Mouse (Mus musculus) retina, embryonic 14.5 days (tissue): ENCODE data around the gene Clpx.

ENCODE experiments used
- DNase-seq: peaks from one replicate; pipeline ENCODE4 v3.0.0-alpha.2; 2015; ENCODE audit warnings: low spot score

Clpx gene

GRCm38 (mm10) chr9:65346476-65347111, 52.5 kb downstream of the Clpx start:
- DNase-seq: peak; percentile 56

DNA sequence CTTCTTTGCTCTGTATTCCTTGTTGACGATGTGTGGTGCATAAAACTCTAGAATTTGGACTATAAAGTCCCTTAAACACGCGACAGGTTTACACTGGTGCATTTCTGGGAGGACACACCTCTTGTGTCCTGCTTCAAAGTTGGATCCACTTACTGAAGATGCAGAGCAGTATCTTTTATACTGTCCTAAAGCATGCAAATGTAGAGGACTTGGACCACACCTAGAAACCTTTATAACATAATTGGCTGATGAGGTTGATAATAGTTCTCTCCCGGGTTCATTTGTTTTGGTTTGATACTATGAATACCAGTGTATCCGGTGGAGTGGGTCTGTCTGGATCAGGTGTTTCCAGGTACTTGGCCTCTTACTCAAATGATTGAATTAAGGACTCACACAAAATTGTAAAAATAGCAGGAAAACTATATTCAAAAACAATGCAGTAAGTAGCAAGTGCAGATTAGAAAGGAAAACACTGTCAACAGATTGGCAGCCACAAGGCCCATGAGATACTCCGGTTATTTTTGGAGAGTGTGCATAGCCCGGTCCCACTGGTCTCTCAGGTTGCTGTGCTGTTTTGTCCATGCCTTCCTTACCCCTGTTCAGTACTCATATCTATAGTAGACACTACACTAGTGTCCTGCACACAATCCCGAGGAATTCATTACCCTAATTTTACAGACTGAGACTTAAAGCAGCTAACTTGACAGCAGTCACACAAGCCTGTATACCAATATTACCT, 53.2 kb downstream of the Clpx start:
- no peak for DNase-seq

GRCm38 (mm10) chr9:65353251-65353650, 59.2 kb downstream of the Clpx start:
- no peak for DNase-seq

- no peak for DNase-seq
Observed at GRCm38 (mm10) chr9:65356561-65356960, 62.5 kb downstream of the Clpx start.

DNA sequence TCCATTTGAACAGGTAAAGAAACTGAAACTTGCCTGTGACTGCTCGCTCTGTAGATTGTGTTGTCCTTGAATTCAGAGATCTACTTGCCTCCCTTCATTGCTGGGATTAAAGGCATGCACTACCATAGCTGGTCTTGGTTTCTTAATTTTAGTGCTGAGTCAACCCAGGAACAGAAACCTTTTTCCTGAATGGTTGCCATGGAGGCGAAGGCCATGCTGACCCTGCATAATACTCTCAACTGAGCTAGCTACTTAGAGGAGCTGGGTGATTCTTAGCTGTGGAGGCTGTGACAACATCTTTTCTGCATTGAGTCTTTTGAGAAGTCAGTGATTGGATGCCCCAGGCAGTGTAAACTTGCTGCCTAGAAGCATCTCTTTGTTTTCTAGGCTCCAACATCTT, 62.9 kb downstream of the Clpx start:
- DNase-seq: no peak

DNA sequence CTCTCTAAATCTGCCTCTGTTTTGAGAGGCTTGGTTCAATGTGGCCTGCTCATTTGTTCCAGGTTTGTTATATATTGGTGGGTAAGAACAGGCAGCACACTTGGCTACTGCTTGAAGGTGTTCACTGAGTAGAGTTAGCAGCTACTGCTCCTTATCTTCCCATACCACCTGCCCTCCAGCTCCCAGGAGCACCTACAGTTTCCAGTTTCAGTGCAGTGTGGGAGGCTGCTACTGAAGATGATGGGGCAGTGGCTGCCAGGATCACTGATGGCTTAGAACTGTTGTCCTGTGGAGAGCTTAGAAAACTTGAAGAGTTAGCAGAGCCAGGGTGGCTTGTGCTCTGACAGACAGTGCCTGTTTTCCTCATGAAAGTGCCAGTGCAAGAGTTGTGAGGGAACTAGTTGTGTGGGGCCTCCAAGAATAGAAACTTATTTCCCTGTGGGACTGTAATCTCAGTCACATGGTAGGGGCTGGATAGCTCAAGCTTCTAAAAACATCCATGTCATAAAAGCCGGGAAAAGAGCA, 65.0 kb downstream of the Clpx start:
- no peak for DNase-seq

- peak; percentile 33 for DNase-seq
Observed at GRCm38 (mm10) chr9:65360641-65361448, 66.8 kb downstream of the Clpx start, which contains the start of gene Ubap1l. Ubap1l (plus strand) TSS chr9:65361041.

- DNase-seq: peak; percentile 67
Observed at GRCm38 (mm10) chr9:65363684-65364083, 69.6 kb downstream of the Clpx start.

GRCm38 (mm10) chr9:65365721-65366120, 71.7 kb downstream of the Clpx start:
- no peak for DNase-seq

DNA sequence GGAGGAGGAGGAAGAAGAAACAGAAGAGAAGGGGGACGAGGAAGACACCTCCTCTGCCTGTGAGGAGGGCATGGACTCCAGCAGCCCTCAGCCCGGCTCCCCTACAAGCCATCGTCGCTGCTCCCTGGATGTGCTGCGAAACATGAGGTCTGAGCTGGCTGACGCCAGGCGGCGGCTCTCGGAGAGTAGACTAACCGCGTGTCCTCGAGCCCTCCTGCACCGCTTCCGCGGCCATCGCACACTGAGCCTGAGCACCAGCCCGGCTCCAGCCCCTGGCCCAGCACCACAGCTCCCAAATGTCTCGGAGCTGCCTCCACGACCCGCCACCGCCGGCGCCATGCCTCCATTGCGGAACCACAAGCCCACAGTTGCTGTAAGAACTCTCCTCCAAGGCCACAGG, 77.7 kb downstream of the Clpx start:
- DNase-seq: no peak

GRCm38 (mm10) chr9:65372449-65372848, 78.4 kb downstream of the Clpx start:
- peak; percentile 33 for DNase-seq

- DNase-seq: no peak
Observed at GRCm38 (mm10) chr9:65374468-65375162, 80.6 kb downstream of the Clpx start.

DNA sequence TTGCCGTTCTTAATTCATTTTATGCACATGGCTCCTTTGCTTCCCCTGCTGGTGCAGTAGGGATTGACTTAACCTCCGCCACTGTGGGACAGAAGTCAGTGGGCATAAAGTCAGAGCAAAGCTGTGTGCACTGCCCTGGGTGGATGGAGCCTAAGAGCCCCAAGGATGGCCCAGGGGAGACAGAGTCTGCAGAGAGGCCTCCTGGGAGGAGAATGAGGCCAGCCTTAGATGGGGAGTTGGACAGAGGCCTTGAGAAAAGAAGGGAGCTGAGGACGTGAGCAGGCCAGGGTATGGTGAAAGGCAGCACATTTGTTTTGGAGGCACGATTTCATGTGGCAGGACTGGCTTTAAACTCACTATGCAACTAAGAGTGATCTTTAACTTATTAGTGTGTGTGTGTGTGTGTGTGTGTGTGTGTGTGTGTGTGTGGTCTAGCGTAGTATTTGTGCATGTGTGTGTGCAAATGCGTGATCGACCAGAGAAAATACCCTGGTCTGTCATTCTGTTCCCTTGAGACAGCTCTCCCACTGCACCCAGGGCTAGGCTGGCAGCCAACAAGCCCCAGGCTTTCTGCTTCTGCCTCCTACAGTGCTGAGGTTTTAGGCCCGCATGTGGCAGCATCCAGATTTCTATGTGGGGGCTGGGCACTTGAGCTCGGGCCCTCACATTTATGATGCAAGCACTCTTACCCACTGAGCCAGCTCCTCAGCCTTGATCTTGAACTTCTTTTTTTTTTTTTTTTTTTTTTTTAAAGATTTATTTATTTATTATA, 81.3 kb downstream of the Clpx start:
- DNase-seq: no peak
